Mouse (Mus musculus) fat pad, adult 2 months (tissue): ENCODE results near the gene Olfr791.

Source experiments
- DNase-seq: peaks from one replicate; pipeline ENCODE4 v3.0.0-alpha.2; 2011; ENCODE audit warnings: low read depth, low spot score; ENCODE audit errors: extremely low read depth

Gene Olfr791

GRCm38 (mm10) chr10:129521492-129521891 is at the start of gene Olfr791:
Gene Olfr791, plus strand, starts transcription at chr10:129521792.
- DNase-seq: no peak

- DNase-seq: no peak
Observed at GRCm38 (mm10) chr10:129473256-129473655, 48.3 kb upstream of the Olfr791 start.

- DNase-seq: no peak
Observed at GRCm38 (mm10) chr10:129473723-129474122, 47.9 kb upstream of the Olfr791 start.

DNA sequence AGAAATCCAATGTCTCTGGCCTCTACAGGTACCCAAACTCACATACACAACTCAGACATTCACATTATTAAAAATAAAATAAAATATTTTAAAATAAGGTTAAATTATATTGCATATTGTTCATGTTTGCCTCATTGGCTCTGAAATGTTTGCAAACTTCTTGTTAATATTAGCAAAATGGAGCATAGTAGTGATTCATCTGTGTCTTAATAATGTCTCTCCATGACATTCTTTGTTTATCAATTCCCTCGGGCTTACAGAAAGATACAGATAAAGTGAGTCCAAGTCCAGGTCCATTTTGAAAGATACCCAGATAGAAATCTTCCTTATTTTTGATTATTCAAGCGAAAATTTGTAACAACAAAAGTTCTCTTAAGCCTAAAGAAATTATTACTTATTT is 37.1 kb upstream of the Olfr791 start, which contains the start of gene Olfr789:
TSS of gene Olfr789 (plus strand) at position 301 of the 400 bp plus-strand sequence.
- DNase-seq: no peak

DNA sequence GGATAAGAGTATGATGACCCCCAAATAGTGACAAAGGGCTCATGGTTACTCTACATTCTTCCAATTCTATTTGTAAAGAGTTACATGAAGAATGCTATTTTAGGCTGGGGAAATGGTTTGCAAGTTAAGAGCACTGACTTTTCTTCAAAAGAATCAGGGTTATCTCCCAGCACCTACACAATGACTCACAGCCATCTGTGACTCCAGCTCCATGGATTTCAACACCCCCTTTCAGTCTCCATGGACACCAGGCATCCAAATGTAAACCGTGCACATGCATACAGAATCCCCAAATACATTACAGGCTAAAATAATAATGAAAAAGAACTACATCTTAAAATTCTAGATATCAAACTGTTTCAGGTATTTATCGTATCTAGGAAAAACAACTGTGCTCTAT is 31.5 kb upstream of the Olfr791 start:
- no peak for DNase-seq

DNA sequence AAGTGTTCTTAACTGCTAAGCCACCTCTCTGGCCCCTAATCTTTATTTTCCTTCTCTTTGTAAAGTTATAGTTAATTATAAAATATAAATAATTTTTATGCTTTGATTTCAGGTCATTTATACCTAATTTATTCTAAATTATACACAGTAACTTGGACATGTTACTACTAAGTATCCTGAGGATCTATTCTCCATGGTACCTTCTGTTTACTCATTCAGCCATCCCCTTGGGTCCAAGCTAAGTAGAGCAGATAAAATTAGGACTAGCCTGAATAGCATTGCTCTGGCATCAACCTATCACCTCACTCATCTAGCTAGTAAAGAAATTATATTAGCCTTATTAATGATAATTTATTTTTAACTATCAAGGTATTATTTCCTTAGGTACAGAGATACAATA is 23.4 kb upstream of the Olfr791 start, which contains the start of gene Olfr790:
TSS of gene Olfr790 (plus strand) at position 301 of the 400 bp plus-strand sequence.
- no peak for DNase-seq

DNA sequence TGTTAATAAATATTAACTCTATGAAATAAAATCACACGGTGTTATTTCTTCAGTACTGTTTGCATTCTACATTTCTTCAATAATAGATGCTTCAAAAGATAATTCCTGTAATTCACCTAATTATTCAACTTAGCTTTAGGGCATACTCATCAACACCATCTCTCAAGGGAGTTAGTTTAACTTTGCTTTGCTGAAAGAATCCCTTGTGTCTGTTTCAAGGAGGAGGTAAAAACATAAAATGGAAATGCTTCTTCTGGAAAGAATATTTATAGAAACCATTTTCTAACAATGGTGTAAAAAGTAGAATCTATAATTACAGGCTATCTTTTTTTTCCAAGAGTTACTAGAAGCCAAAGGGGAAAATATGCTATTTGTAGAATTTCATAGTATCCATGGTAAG is 17.3 kb downstream of the Olfr791 start, which contains the start of gene Olfr792:
TSS of gene Olfr792 (plus strand) at position 301 of the 400 bp plus-strand sequence.
- no peak for DNase-seq

DNA sequence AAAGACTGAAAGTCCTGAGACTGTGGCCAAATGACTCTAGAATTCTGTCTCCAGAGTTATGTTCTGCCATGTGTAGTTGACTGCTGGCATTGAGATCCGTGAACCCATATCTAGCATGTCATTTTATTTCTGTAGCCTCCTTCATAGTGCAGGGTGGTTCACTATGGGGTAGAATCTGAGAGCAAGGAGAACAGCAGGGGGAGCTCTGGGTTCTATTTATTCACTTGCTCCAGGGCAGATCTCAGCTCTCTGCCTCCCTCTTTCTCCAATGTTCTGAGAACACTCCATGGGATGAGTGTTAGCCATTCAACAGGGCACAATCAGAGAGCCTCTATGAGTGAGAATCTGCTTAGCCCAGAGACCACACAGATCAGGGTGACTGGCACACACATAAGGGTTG is 27.8 kb downstream of the Olfr791 start:
- no peak for DNase-seq

DNA sequence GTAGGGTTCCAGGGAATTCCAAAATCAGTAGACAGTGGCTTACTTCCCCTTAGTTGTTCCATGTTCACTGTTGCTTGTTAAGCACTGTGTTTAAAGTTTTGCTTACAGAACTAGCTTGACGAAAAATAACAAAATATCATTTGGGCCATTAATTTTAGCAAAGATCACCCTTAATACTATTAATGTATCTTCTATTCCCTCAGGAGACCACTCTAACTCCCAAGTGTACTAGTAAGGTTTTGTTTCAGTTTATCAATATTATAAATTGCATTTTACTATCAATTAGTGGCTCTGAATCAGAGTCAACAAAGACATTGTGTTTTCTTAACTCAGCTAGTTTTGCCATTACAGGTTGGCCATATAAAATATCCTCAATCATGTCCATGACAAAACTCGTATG is 45.8 kb downstream of the Olfr791 start, which contains the start of gene Olfr794:
TSS of gene Olfr794 (plus strand) at position 301 of the 400 bp plus-strand sequence.
- no peak for DNase-seq

GRCm38 (mm10) chr10:129577066-129577465 is 55.5 kb downstream of the Olfr791 start:
- no peak for DNase-seq
